Mouse (Mus musculus) C2C12 (cell line): ENCODE measurements at regions not wholly inside any gene's neighbourhood (a gene's known extent, or its start where the extent isn't known, plus 50 kb on each side); places are given as distances from the start of the nearest gene placed in this dataset.

Experiments
- CEBPB ChIP-seq: IDR thresholded peaks from one replicate; pipeline ENCODE4 v1.6.1; 2011; ENCODE audit warnings: low read depth, mild to moderate bottlenecking, control low read depth, moderate library complexity
- CTCF ChIP-seq: IDR thresholded peaks from one replicate; pipeline ENCODE4 v1.5.1; 2011; ENCODE audit not compliant: control insufficient read depth, insufficient read depth, insufficient read length
- FOSL1 ChIP-seq: IDR thresholded peaks from one replicate; pipeline ENCODE4 v1.8.0; 2011; ENCODE audit warnings: mild to moderate bottlenecking, low read length; ENCODE audit not compliant: poor library complexity, insufficient read depth, severe bottlenecking
- MAX ChIP-seq: IDR thresholded peaks from one replicate; pipeline ENCODE4 v1.6.1; 2011; ENCODE audit warnings: mild to moderate bottlenecking, control low read depth
- MYOD1 ChIP-seq: IDR thresholded peaks from one replicate; pipeline ENCODE4 v1.6.1; 2011; ENCODE audit warnings: low read depth; ENCODE audit not compliant: control insufficient read depth, insufficient read length
- MYOG ChIP-seq: IDR thresholded peaks from one replicate; pipeline ENCODE4 v1.6.1; 2011; ENCODE audit not compliant: control insufficient read depth, insufficient read length; ENCODE audit errors: extremely low read depth
- USF1 ChIP-seq: IDR thresholded peaks from one replicate; pipeline ENCODE4 v1.6.1; 2011; ENCODE audit warnings: low read depth, mild to moderate bottlenecking, control low read depth, moderate library complexity

GRCm38 (mm10) chr17:4265471-4265870, 569.4 kb upstream of the Nox3 start:
- TF ChIP-seq CTCF = no peak
- TF ChIP-seq USF1 = no peak
- TF ChIP-seq MAX = no peak
- no peak for TF ChIP-seq CEBPB
- TF ChIP-seq MYOG = no peak
- no peak for TF ChIP-seq MYOD1
- no peak for TF ChIP-seq FOSL1
